Mouse (Mus musculus) lung, postnatal 0 days (tissue): ENCODE results near the gene Clstn1. TPM values are rescaled to one million over a fixed set of nuclear protein-coding genes. Genes with fewer than 3 reads are reported as not detected.

Experiments
- ATAC-seq: fragments of 200-750 bp; cut with Nextera tagmentation; 2 replicates; pipeline ENCODE4 v1.8.0; 2017; ENCODE audit warnings: moderate library complexity
- DNase-seq: peaks from one replicate; pipeline ENCODE4 v3.0.0-alpha.2; 2016; ENCODE audit warnings: low spot score
- H3K27ac ChIP-seq: fragments of 300-500 bp; sonication (generic); 2 replicates; pipeline ENCODE4 v1.5.1; 2014; ENCODE audit warnings: antibody characterized with exemption, mild to moderate bottlenecking, low read length, mixed read lengths
- H3K27me3 ChIP-seq: fragments of 300-500 bp; sonication (generic); replicated peaks from 2 replicates; pipeline ENCODE4 v1.6.1; 2014; ENCODE audit warnings: low read length, mixed read lengths; ENCODE audit not compliant: insufficient read depth
- H3K36me3 ChIP-seq: fragments of 300-500 bp; sonication (generic); 2 replicates; pipeline ENCODE4 v1.6.1; 2014; ENCODE audit warnings: low read length, mixed read lengths; ENCODE audit not compliant: insufficient read depth
- H3K4me1 ChIP-seq: fragments of 300-500 bp; sonication (generic); 2 replicates; pipeline ENCODE4 v1.6.1; 2014; ENCODE audit warnings: antibody characterized with exemption, low read depth, low read length, mixed read lengths; ENCODE audit not compliant: insufficient read depth
- H3K4me2 ChIP-seq: fragments of 300-500 bp; sonication (generic); replicated peaks from 2 replicates; pipeline ENCODE4 v1.6.1; 2014; ENCODE audit warnings: low read depth, mild to moderate bottlenecking, low read length, moderate library complexity, mixed read lengths
- H3K4me3 ChIP-seq: fragments of 300-500 bp; sonication (generic); 2 replicates; pipeline ENCODE4 v1.5.1; 2014; ENCODE audit warnings: low read depth, low read length
- H3K9ac ChIP-seq: fragments of 300-500 bp; sonication (generic); replicated peaks from 2 replicates; pipeline ENCODE4 v1.6.1; 2014; ENCODE audit warnings: low read depth, mild to moderate bottlenecking
- H3K9me3 ChIP-seq: fragments of 300-500 bp; sonication (generic); 2 replicates; pipeline ENCODE4 v1.6.1; 2016; ENCODE audit warnings: low read length, mixed read lengths
- CTCF ChIP-seq: IDR thresholded peaks from 2 replicates; pipeline ENCODE4 v1.5.1; 2016; ENCODE audit warnings: antibody characterized with exemption, mild to moderate bottlenecking
- EP300 ChIP-seq: IDR thresholded peaks from 2 replicates; pipeline ENCODE4 v1.6.1; 2016; ENCODE audit warnings: antibody characterized with exemption, mild to moderate bottlenecking, control low read depth
- WGBS: fragments of 180-500 bp; shearing (Covaris S2); extraction: QIAGEN DNeasy Blood & Tissue Kit; methylation state at CpG from one replicate; pipeline ENCODE4 v1.1.7; 2014; 5-methylcytosine and 5-hydroxymethylcytosine counted together
- polyA plus RNA-seq: library from polyadenylated mRNA; unstranded; fragments of >200 nt; fragmentation: Nextera tagmentation; extraction: Ambion mirVana; gene quantifications from 2 replicates; pipeline ENCODE4 v1.2.1, GENCODE M21; 2015

Gene Clstn1
- polyA plus RNA-seq, 1 experiment from 2014 or later = 43.6 TPM

DNA sequence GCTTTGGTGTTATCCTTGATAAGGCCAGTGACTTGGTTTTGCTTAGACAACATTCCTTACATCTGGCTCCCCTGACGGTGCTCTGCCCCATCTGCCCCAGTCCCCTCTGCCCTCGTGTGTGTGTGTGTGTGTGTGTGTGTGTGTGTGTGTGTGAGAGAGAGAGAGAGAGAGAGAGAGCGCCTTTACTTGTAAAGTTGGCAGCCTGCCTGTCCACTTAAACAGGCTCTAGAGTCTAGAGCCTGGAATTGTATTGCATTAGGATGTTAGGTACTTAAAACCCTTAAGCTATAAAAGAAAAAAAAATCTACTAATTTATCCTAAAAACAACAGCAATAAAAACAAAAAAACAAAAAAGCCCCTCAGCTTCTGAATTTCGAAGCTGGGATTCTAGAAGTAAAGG, 15.2 kb downstream of the Clstn1 start:
- Histone ChIP-seq H3K9ac (no peak overlapping the region), H3K4me2 (no peak overlapping the region), H3K36me3 (no peaks in the 10 kb centered on the region), H3K27me3 (no peaks in the 10 kb centered on the region), H3K4me1 (no peaks in the 10 kb centered on the region), H3K4me3 (no peak overlapping the region), H3K27ac (no peak overlapping the region), H3K9me3 (no peaks in the 10 kb centered on the region)
- DNase-seq (peak; percentile 57), ATAC-seq (peak; percentile 56)
- 39% methylated on average over 4 of the region's 4 CpGs for WGBS
- no peak; the same call in 1 of the 2 replicates for TF ChIP-seq EP300
- TF ChIP-seq CTCF = no peak

DNA sequence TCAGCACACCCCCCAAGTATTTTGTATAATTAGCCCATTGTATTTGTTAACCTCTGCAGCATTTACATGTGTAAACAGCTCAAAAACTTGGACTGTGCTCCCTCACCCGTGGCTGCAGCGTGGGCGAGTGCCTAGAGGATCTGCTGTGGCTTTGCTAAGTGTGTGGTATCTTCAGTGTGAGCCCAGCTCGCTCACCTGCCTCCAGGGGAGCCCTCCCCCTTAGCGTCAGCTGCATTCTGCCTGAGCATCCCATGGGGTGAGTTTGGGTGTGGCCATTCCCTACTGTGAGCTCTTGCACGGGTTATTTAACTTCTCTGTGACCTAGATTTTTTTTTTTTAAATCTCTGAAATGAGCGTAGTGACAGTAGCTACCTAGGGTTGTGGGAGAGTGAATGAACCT, 16.0 kb downstream of the Clstn1 start:
- Histone ChIP-seq H3K9ac (no peak overlapping the region), H3K27ac (no peak overlapping the region), H3K9me3 (no peaks in the 10 kb centered on the region), H3K4me3 (no peak overlapping the region), H3K4me2 (no peak overlapping the region), H3K27me3 (no peaks in the 10 kb centered on the region), H3K4me1 (no peaks in the 10 kb centered on the region), H3K36me3 (no peaks in the 10 kb centered on the region)
- no peak for TF ChIP-seq EP300
- TF ChIP-seq CTCF = no peak
- ATAC-seq (no peak), DNase-seq (no peak)
- 42% methylated on average over 7 of the region's 7 CpGs for WGBS

DNA sequence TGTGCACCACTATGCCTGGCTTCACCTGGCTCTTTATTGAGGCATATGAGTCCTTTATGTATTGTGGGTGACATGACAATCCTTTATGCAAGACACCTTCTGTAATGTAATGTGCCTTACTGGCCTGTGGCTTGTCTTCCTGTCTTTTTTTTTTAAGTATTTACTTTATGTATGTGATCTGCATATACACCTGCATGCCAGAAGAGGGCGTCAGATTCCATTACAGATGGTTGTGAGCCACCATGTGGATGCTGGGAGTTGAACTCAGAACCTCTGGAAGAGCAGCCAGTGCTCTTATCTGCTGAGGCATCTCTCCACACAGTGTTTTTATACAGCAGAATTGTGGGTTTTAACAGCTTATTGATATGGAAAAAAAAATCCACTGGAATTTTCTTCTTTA, 17.6 kb downstream of the Clstn1 start:
- H3K36me3 ChIP-seq = no peaks in the 10 kb centered on the region
- 53% methylated on average over 1 of the region's 1 CpGs for WGBS
- no peaks in the 10 kb centered on the region for H3K4me1 ChIP-seq
- H3K9me3 ChIP-seq = no peaks in the 10 kb centered on the region
- H3K27ac ChIP-seq = no peak overlapping the region
- ATAC-seq (no peak), DNase-seq (no peak)
- no peak overlapping the region for H3K4me2 ChIP-seq
- no peak overlapping the region for H3K9ac ChIP-seq
- H3K27me3 ChIP-seq = no peaks in the 10 kb centered on the region
- TF ChIP-seq EP300 (no peak), CTCF (0 out of 2 replicates have a peak, but pooled peaks have one; percentile 6)
- H3K4me3 ChIP-seq = no peak overlapping the region

DNA sequence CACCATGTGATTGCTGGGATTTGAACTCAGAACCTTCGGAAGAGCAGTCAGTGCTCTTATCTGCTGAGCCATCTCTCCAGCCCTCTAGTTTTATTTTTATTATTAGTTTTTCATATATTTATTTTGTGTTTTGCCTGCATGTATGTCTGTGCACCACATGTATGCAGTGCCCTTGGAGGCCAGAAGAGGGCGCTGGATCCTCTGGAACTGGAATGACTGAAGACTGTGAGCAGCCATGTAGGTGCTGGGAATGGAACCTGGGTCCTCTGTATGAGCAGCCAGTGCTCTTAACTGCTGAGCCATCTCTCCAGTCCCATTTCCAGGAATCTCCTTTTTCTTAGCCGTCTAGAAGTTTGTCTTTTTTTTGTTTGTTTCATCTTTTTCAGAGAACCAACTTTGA, 18.2 kb downstream of the Clstn1 start:
- H3K4me2 ChIP-seq = no peak overlapping the region
- H3K27ac ChIP-seq = no peak overlapping the region
- H3K4me1 ChIP-seq = no peaks in the 10 kb centered on the region
- TF ChIP-seq EP300 = no peak
- TF ChIP-seq CTCF = peak; percentile 47
- no peaks in the 10 kb centered on the region for H3K27me3 ChIP-seq
- ATAC-seq = no peak
- no peak overlapping the region for H3K4me3 ChIP-seq
- no peak for DNase-seq
- no peaks in the 10 kb centered on the region for H3K36me3 ChIP-seq
- H3K9ac ChIP-seq = no peak overlapping the region
- WGBS = 85% methylated on average over 3 of the region's 3 CpGs
- no peaks in the 10 kb centered on the region for H3K9me3 ChIP-seq

DNA sequence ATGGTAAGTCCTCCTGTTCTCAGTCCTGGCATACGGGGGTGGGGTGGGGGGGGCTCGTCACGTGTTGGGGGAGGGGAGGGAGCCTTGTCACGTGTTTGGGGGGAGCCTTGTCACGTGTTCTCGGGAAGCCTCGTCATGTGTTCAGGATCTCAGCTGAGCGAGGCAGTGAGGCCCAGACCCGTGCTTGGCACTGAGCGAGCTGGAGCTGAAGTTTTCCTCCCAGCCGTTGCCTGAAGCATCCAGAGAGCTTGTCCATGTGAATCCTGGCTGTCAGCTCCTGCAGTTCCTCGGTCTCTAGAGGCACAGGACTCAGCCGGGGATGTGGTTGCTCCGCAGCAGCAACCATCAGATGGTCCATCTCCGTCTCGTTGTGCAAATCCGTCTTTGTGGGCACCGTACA, 19.8 kb downstream of the Clstn1 start:
- no peaks in the 10 kb centered on the region for H3K9me3 ChIP-seq
- no peaks in the 10 kb centered on the region for H3K4me1 ChIP-seq
- no peaks in the 10 kb centered on the region for H3K36me3 ChIP-seq
- H3K27ac ChIP-seq = no peak overlapping the region
- 82% methylated on average over 16 of the region's 18 CpGs for WGBS
- ATAC-seq (no peak), DNase-seq (no peak)
- no peak overlapping the region for H3K4me3 ChIP-seq
- TF ChIP-seq CTCF (no peak), EP300 (no peak)
- H3K27me3 ChIP-seq = no peaks in the 10 kb centered on the region
- no peak overlapping the region for H3K4me2 ChIP-seq
- H3K9ac ChIP-seq = no peak overlapping the region

DNA sequence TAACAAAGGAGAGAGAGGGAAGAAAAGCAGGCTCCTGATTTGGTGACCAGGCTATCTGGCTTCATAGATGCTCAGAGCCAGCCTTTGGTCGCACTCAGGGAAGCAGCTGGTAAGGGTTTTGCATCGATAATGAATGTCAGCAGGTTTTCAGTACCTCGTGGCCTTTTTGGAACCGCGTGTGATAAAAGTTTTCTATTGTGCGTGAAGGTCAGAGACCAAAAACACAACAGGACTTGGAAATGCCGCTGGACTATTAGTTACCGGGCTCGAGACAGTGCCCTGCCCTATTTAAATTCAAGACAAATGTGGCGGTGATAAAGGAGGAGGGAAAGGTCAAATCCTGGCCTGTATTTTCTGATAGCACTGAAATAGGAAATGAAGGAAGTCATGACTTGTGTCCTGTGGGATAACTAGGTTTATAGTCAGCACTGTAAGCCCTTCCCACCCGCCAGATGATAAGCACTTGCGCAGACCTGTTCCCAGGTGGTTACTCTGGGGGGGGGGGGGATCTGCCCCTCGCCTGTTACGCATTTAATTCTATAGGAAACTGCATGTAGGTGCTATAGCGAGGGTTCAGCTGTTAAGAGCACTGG, 20.6 kb downstream of the Clstn1 start:
- Histone ChIP-seq H3K36me3 (no peaks in the 10 kb centered on the region), H3K4me3 (no peak overlapping the region), H3K27ac (no peak overlapping the region), H3K9me3 (no peaks in the 10 kb centered on the region), H3K4me2 (no peak overlapping the region), H3K4me1 (no peaks in the 10 kb centered on the region), H3K9ac (no peak overlapping the region), H3K27me3 (no peaks in the 10 kb centered on the region)
- WGBS = 66% methylated on average over 15 of the region's 15 CpGs
- DNase-seq = no peak
- no peak for ATAC-seq
- TF ChIP-seq CTCF (no peak), EP300 (no peak)
